Mouse (Mus musculus) liver, embryonic 14.5 days (tissue): ENCODE results near the gene AL732309.1. TPM values are rescaled to one million over a fixed set of nuclear protein-coding genes. Genes with fewer than 3 reads are reported as not detected.
"Not testable (repeated sequence)": the region's sequence is repeated elsewhere in the genome, so short reads cannot be mapped to it uniquely, and the experiment has no call there.

ENCODE experiments used
- ATAC-seq: fragments of 200-750 bp; cut with Nextera tagmentation; 2 replicates; pipeline ENCODE4 v1.8.0; 2017; ENCODE audit warnings: moderate number of reproducible peaks, mild to moderate bottlenecking, moderate library complexity; ENCODE audit not compliant: insufficient read depth
- DNase-seq, 3 experiments: peaks; one replicate each; pipeline ENCODE4 v3.0.0-alpha.2; 2012 to 2013; ENCODE audit warnings: low read depth in 3 of 3, low spot score in 3 of 3
- H3K27ac ChIP-seq: fragments of 300-500 bp; sonication (generic); 2 replicates; pipeline ENCODE4 v1.5.1; 2014; ENCODE audit warnings: moderate library complexity, mild to moderate bottlenecking, control low read depth, inconsistent platforms
- H3K27me3 ChIP-seq: fragments of 300-500 bp; sonication (generic); 2 replicates; pipeline ENCODE4 v1.6.1; 2014; ENCODE audit warnings: mild to moderate bottlenecking, low read length, moderate library complexity; ENCODE audit not compliant: control insufficient read depth, insufficient read depth
- H3K36me3 ChIP-seq: fragments of 300-500 bp; sonication (generic); replicated peaks from 2 replicates; pipeline ENCODE4 v1.6.1; 2014; ENCODE audit warnings: low read depth; ENCODE audit not compliant: control insufficient read depth, insufficient read depth
- H3K4me1 ChIP-seq, 2 experiments: fragments of 200-500 bp in 1 of 2; fragments of 300-500 bp in 1 of 2; sonication (generic) in 1 of 2; replicated peaks; 2 replicates each; pipeline ENCODE4 v1.6.1; 2012 to 2014; ENCODE audit warnings: antibody characterized with exemption in 1 of 2, inconsistent platforms in 1 of 2, low read length in 1 of 2; ENCODE audit not compliant: control insufficient read depth in 2 of 2, insufficient read depth in 2 of 2
- H3K4me2 ChIP-seq: fragments of 300-500 bp; sonication (generic); 2 replicates; pipeline ENCODE4 v1.6.1; 2014; ENCODE audit warnings: low read depth, mild to moderate bottlenecking, control low read depth, moderate library complexity
- H3K4me3 ChIP-seq, 2 experiments: fragments of 200-500 bp in 1 of 2; fragments of 300-500 bp in 1 of 2; sonication (generic) in 1 of 2; 2 replicates each; pipeline ENCODE4 v1.5.1; 2012 to 2014; ENCODE audit warnings: low read depth in 2 of 2, low read length in 2 of 2, mild to moderate bottlenecking in 2 of 2, control low read depth in 1 of 2, inconsistent platforms in 1 of 2, moderate library complexity in 1 of 2; ENCODE audit not compliant: insufficient read depth in 1 of 2
- H3K9ac ChIP-seq: fragments of 300-500 bp; sonication (generic); replicated peaks from 2 replicates; pipeline ENCODE4 v1.6.1; 2014; ENCODE audit warnings: mild to moderate bottlenecking, control low read depth, moderate library complexity
- H3K9me3 ChIP-seq: fragments of 300-500 bp; sonication (generic); 2 replicates; pipeline ENCODE4 v1.6.1; 2016; ENCODE audit warnings: low read length, mixed read lengths; ENCODE audit not compliant: control insufficient read depth
- CTCF ChIP-seq: IDR thresholded peaks from 2 replicates; pipeline ENCODE4 v1.5.1; 2016; ENCODE audit warnings: antibody characterized with exemption, low read depth, control low read depth
- EP300 ChIP-seq: IDR thresholded peaks from 2 replicates; pipeline ENCODE4 v1.6.1; 2016; ENCODE audit warnings: antibody characterized with exemption, low read depth
- WGBS: fragments of 180-500 bp; shearing (Covaris S2); extraction: QIAGEN DNeasy Blood & Tissue Kit; methylation state at CpG from one replicate; pipeline ENCODE4 v1.1.7; 2014; ENCODE audit not compliant: insufficient replicate concordance; 5-methylcytosine and 5-hydroxymethylcytosine counted together
- polyA plus RNA-seq, 2 experiments: library from polyadenylated mRNA; depleted of rRNA in 1 of 2; stranded (reverse) in 1 of 2; unstranded in 1 of 2; fragments of >200 nt; fragmentation: Nextera tagmentation in 1 of 2; extraction: Ambion mirVana in 1 of 2; gene quantifications; 2 replicates each; pipeline versions ENCODE4 v1.2.1 to v1.2.3; 2012 to 2014

Gene AL732309.1
- polyA plus RNA-seq, 2 experiments, result 1.4 to 5.4 TPM

GRCm38 (mm10) chr2:25261870-25262269 is 15.2 kb upstream of the AL732309.1 start:
- Histone ChIP-seq H3K27me3 (no peaks in the 10 kb centered on the region), H3K4me3 (peak overlapping the region; percentile 80 to 81), H3K4me2 (peak overlapping the region; percentile 99), H3K9me3 (no peaks in the 10 kb centered on the region), H3K36me3 (no peaks in the 10 kb centered on the region), H3K4me1 (peaks cover 10 to 28% of the 10 kb centered on the region in 2 experiments), H3K27ac (peak overlapping the region; percentile 43; the same call in 1 of the 2 replicates), H3K9ac (peak overlapping the region; percentile 60)
- no peak for TF ChIP-seq EP300
- no peak for TF ChIP-seq CTCF
- WGBS, result 36% methylated on average over 12 of the region's 12 CpGs
- DNase-seq (no peak), ATAC-seq (peak; percentile 5)

GRCm38 (mm10) chr2:25258887-25259286 is 12.2 kb upstream of the AL732309.1 start:
- Histone ChIP-seq H3K4me2 (no peak overlapping the region), H3K36me3 (no peaks in the 10 kb centered on the region), H3K27ac (no peak overlapping the region), H3K9me3 (no peaks in the 10 kb centered on the region), H3K27me3 (no peaks in the 10 kb centered on the region), H3K4me3 (no peak overlapping the region), H3K9ac (no peak overlapping the region), H3K4me1 (peaks cover 6 to 16% of the 10 kb centered on the region in 2 experiments)
- TF ChIP-seq CTCF (peak; percentile 72), EP300 (0 out of 2 replicates have a peak, but pooled peaks have one; percentile 10)
- ATAC-seq (no peak), DNase-seq (no peak)
- WGBS, result 29% methylated on average over 2 of the region's 2 CpGs

GRCm38 (mm10) chr2:25257250-25257649 is 10.6 kb upstream of the AL732309.1 start:
- ATAC-seq, H3K9ac ChIP-seq, H3K36me3 ChIP-seq, H3K4me2 ChIP-seq, H3K27ac ChIP-seq, H3K27me3 ChIP-seq, H3K9me3 ChIP-seq, H3K4me3 ChIP-seq, DNase-seq: not testable (repeated sequence)
- peaks cover 6 to 16% of the 10 kb centered on the region in 2 experiments for H3K4me1 ChIP-seq
- WGBS, result 69% methylated on average over 5 of the region's 5 CpGs

- not testable (repeated sequence) for ATAC-seq, H3K27ac ChIP-seq, H3K27me3 ChIP-seq, H3K36me3 ChIP-seq, H3K9me3 ChIP-seq
- peak; percentile 58 for TF ChIP-seq CTCF
- 27% methylated on average over 10 of the region's 12 CpGs for WGBS
- peak overlapping the region; percentile 82; the same call in 1 of the 2 replicates for H3K9ac ChIP-seq
- H3K4me2 ChIP-seq, result peak overlapping the region; percentile 87
- peak; percentile 41 to 64 (median 55) for DNase-seq
- H3K4me3 ChIP-seq, result peak overlapping the region; percentile 81 to 92
- H3K4me1 ChIP-seq, result peaks cover 6 to 10% of the 10 kb centered on the region in 2 experiments
Observed at GRCm38 (mm10) chr2:25256443-25257109, 9.9 kb upstream of the AL732309.1 start.

GRCm38 (mm10) chr2:25255284-25255779 is 8.7 kb upstream of the AL732309.1 start, which contains the start of gene Tmem203:
Tmem203 (plus strand) TSS chr2:25255439.
- WGBS, result under 1% methylated on average over 39 of the region's 39 CpGs
- Histone ChIP-seq H3K4me1 (peaks cover 6 to 10% of the 10 kb centered on the region in 2 experiments), H3K27me3 (no peaks in the 10 kb centered on the region), H3K4me2 (peak within 1 kb of the TSS; percentile 87), H3K36me3 (no peaks in the 10 kb centered on the region; the same call in 1 of the 2 replicates), H3K4me3 (peak within 1 kb of the TSS; percentile 81 to 92), H3K9me3 (no peaks in the 10 kb centered on the region), H3K9ac (peak within 1 kb of the TSS; percentile 82), H3K27ac (peak within 1 kb of the TSS; percentile 36)
- TF ChIP-seq EP300 (peak; percentile 55), CTCF (no peak)
- DNase-seq, result peak; percentile 83 to 88 (median 85)
- ATAC-seq, result peak; percentile 83
